Mouse (Mus musculus) lung, adult 2 months (tissue): ENCODE measurements at regions not wholly inside any gene's neighbourhood (a gene's known extent, or its start where the extent isn't known, plus 50 kb on each side); places are given as distances from the start of the nearest gene placed in this dataset.

Source experiments
- DNase-seq: peaks from one replicate; pipeline ENCODE4 v3.0.0; 2022
- H3K4me1 ChIP-seq: fragments of 200-500 bp; 2 replicates; pipeline ENCODE4 v1.6.1; 2011; ENCODE audit warnings: low read length; ENCODE audit not compliant: control insufficient read depth, insufficient read depth
- H3K4me3 ChIP-seq: fragments of 200-500 bp; replicated peaks from 2 replicates; pipeline ENCODE3; 2011; ENCODE audit warnings: low read depth, mild to moderate bottlenecking, control low read depth, low read length; ENCODE audit errors: extremely low read depth
- CTCF ChIP-seq: fragments of 200-500 bp; IDR thresholded peaks from 2 replicates; pipeline ENCODE4 v1.5.1; 2011; ENCODE audit warnings: mild to moderate bottlenecking, low read length, control low read depth; ENCODE audit not compliant: insufficient read depth
- POLR2A ChIP-seq: fragments of 200-500 bp; IDR thresholded peaks from 2 replicates; pipeline ENCODE4 v1.6.1; 2011; ENCODE audit warnings: low read depth, mild to moderate bottlenecking, control low read depth, low read length, borderline replicate concordance; ENCODE audit errors: extremely low read depth
- WGBS: fragments of 180-500 bp; shearing (Covaris S2); methylation state at CpG from one replicate; pipeline ENCODE4 v1.1.7; 2018; 5-methylcytosine and 5-hydroxymethylcytosine counted together

- H3K4me1 ChIP-seq: no peaks in the 10 kb centered on the region
- WGBS: 10% methylated on average over 9 of the region's 9 CpGs
- no peak overlapping the region for H3K4me3 ChIP-seq
- DNase-seq: no peak
- no peak for TF ChIP-seq POLR2A
- TF ChIP-seq CTCF: no peak
Measured at GRCm38 (mm10) chr7:71023946-71024610, 327.2 kb downstream of the Gm10295 start.

GRCm38 (mm10) chr7:71023253-71023945 is 327.9 kb downstream of the Gm10295 start:
- no peak for DNase-seq
- Histone ChIP-seq H3K4me1 (no peaks in the 10 kb centered on the region), H3K4me3 (no peak overlapping the region)
- no peak for TF ChIP-seq CTCF
- no peak for TF ChIP-seq POLR2A
- WGBS: 14% methylated on average over 16 of the region's 16 CpGs
